Mouse (Mus musculus) midbrain, postnatal 0 days (tissue): ENCODE measurements around the gene Adra2c. TPM values are rescaled to one million over a fixed set of nuclear protein-coding genes. Genes with fewer than 3 reads are reported as not detected.

Source experiments
- ATAC-seq: fragments of 200-750 bp; cut with Nextera tagmentation; 2 replicates; pipeline ENCODE4 v1.8.0; 2017; ENCODE audit warnings: moderate number of reproducible peaks, mild to moderate bottlenecking, moderate TSS enrichment, moderate library complexity; ENCODE audit not compliant: low FRiP score
- DNase-seq: peaks from one replicate; pipeline ENCODE4 v3.0.0-alpha.2; 2015; ENCODE audit warnings: low spot score
- H3K27ac ChIP-seq: fragments of 300-500 bp; sonication (generic); 2 replicates; pipeline ENCODE4 v1.5.1; 2014; ENCODE audit warnings: low read depth, mild to moderate bottlenecking, low read length, mixed read lengths
- H3K27me3 ChIP-seq: fragments of 300-500 bp; sonication (generic); 2 replicates; pipeline ENCODE4 v1.6.1; 2014; ENCODE audit warnings: low read length, control low read depth, mixed read lengths; ENCODE audit not compliant: insufficient read depth
- H3K36me3 ChIP-seq: fragments of 300-500 bp; sonication (generic); 2 replicates; pipeline ENCODE4 v1.6.1; 2014; ENCODE audit warnings: low read length, control low read depth, mixed read lengths; ENCODE audit not compliant: insufficient read depth
- H3K4me1 ChIP-seq: fragments of 300-500 bp; sonication (generic); 2 replicates; pipeline ENCODE4 v1.6.1; 2014; ENCODE audit warnings: mild to moderate bottlenecking, control low read depth, antibody characterized with exemption, low read length, mixed read lengths; ENCODE audit not compliant: insufficient read depth
- H3K4me2 ChIP-seq: fragments of 300-500 bp; sonication (generic); 2 replicates; pipeline ENCODE4 v1.6.1; 2014; ENCODE audit warnings: low read depth, mild to moderate bottlenecking, low read length, mixed read lengths; ENCODE audit not compliant: poor library complexity, severe bottlenecking
- H3K4me3 ChIP-seq: fragments of 300-500 bp; sonication (generic); 2 replicates; pipeline ENCODE4 v1.5.1; 2014; ENCODE audit warnings: low read depth, mild to moderate bottlenecking, low read length, moderate library complexity
- H3K9ac ChIP-seq: fragments of 300-500 bp; sonication (generic); replicated peaks from 2 replicates; pipeline ENCODE4 v1.6.1; 2014; ENCODE audit warnings: mild to moderate bottlenecking, low read length, moderate library complexity, mixed read lengths; ENCODE audit not compliant: poor library complexity, severe bottlenecking
- H3K9me3 ChIP-seq: fragments of 300-500 bp; sonication (generic); 2 replicates; pipeline ENCODE4 v1.6.1; 2016; ENCODE audit warnings: low read length, control low read depth
- CTCF ChIP-seq: IDR thresholded peaks from 2 replicates; pipeline ENCODE4 v1.5.1; 2016; ENCODE audit warnings: antibody characterized with exemption, mild to moderate bottlenecking
- WGBS: fragments of 180-500 bp; shearing (Covaris S2); extraction: QIAGEN DNeasy Blood & Tissue Kit; methylation state at CpG from one replicate; pipeline ENCODE4 v1.1.7; 2014; 5-methylcytosine and 5-hydroxymethylcytosine counted together
- polyA plus RNA-seq: library from polyadenylated mRNA; unstranded; fragments of >200 nt; fragmentation: Nextera tagmentation; extraction: Ambion mirVana; gene quantifications from 2 replicates; pipeline ENCODE4 v1.2.1, GENCODE M21; 2015
- total RNA-seq: library from RNA; depleted of rRNA; stranded (reverse); fragments of >200 nt; gene quantifications from 2 replicates; pipeline ENCODE4 v1.2.3, GENCODE M21; 2014

The Adra2c gene
- total and polyA plus RNA-seq, 2 experiments from 2014 or later: 0.96 to 10.5 TPM

GRCm38 (mm10) chr5:35278741-35279695, 899 bp downstream of the Adra2c start:
- Histone ChIP-seq H3K4me2 (peak overlapping the region; percentile 96), H3K4me1 (no peaks in the 10 kb centered on the region), H3K9ac (peak overlapping the region; percentile 42), H3K9me3 (no peaks in the 10 kb centered on the region), H3K27ac (no peak overlapping the region), H3K27me3 (peaks cover 67% of the 10 kb centered on the region), H3K36me3 (no peaks in the 10 kb centered on the region), H3K4me3 (peak overlapping the region; percentile 61)
- peak; percentile 23; the same call in 1 of the 2 replicates for TF ChIP-seq CTCF
- ATAC-seq (peak; percentile 39; the same call in 1 of the 2 replicates), DNase-seq (peak; percentile 64)
- under 1% methylated on average over 74 of the region's 118 CpGs for WGBS

GRCm38 (mm10) chr5:35279696-35280001, 1.5 kb downstream of the Adra2c start:
- Histone ChIP-seq H3K4me3 (peak overlapping the region; percentile 61), H3K27ac (no peak overlapping the region), H3K4me1 (no peaks in the 10 kb centered on the region), H3K27me3 (peaks cover 69% of the 10 kb centered on the region), H3K36me3 (no peaks in the 10 kb centered on the region), H3K9me3 (no peaks in the 10 kb centered on the region), H3K4me2 (peak overlapping the region; percentile 96), H3K9ac (peak overlapping the region; percentile 42)
- ATAC-seq (0 out of 2 replicates have a peak, but pooled peaks have one; percentile 6), DNase-seq (no peak)
- TF ChIP-seq CTCF: no peak
- WGBS: under 1% methylated on average over 24 of the region's 49 CpGs

- H3K9me3 ChIP-seq: no peaks in the 10 kb centered on the region
- TF ChIP-seq CTCF: peak; percentile 40
- no peaks in the 10 kb centered on the region for H3K4me1 ChIP-seq
- ATAC-seq (peak; percentile 48), DNase-seq (peak; percentile 53)
- peak overlapping the region; percentile 42; the same call in 1 of the 2 replicates for H3K9ac ChIP-seq
- H3K4me2 ChIP-seq: peak overlapping the region; percentile 96
- H3K4me3 ChIP-seq: peak overlapping the region; percentile 61
- H3K27me3 ChIP-seq: peaks cover 69% of the 10 kb centered on the region
- no peak overlapping the region for H3K27ac ChIP-seq
- whole genome bisulfite sequencing: 4% methylated on average over 73 of the region's 75 CpGs
- no peaks in the 10 kb centered on the region for H3K36me3 ChIP-seq
These were observed 2.1 kb downstream of the Adra2c start for GRCm38 (mm10) chr5:35280002-35280782.

- no peaks in the 10 kb centered on the region for H3K36me3 ChIP-seq
- no peaks in the 10 kb centered on the region for H3K9me3 ChIP-seq
- no peak overlapping the region for H3K9ac ChIP-seq
- DNase-seq: no peak
- peak; percentile 32 for TF ChIP-seq CTCF
- no peaks in the 10 kb centered on the region for H3K4me1 ChIP-seq
- H3K27ac ChIP-seq: no peak overlapping the region
- peak overlapping the region; percentile 61 for H3K4me3 ChIP-seq
- 4% methylated on average over 25 of the region's 40 CpGs for WGBS
- peak overlapping the region; percentile 96 for H3K4me2 ChIP-seq
- H3K27me3 ChIP-seq: peaks cover 69% of the 10 kb centered on the region
- 0 out of 2 replicates have a peak, but pooled peaks have one; percentile 3 for ATAC-seq
These were observed 2.7 kb downstream of the Adra2c start for GRCm38 (mm10) chr5:35280783-35281165.

- no peaks in the 10 kb centered on the region for H3K4me1 ChIP-seq
- DNase-seq (no peak), ATAC-seq (no peak)
- no peak overlapping the region for H3K4me2 ChIP-seq
- H3K27ac ChIP-seq: no peak overlapping the region
- 29% methylated on average over 3 of the region's 3 CpGs for whole genome bisulfite sequencing
- no peaks in the 10 kb centered on the region for H3K36me3 ChIP-seq
- no peak overlapping the region for H3K4me3 ChIP-seq
- TF ChIP-seq CTCF: no peak
- H3K9me3 ChIP-seq: no peaks in the 10 kb centered on the region
- no peak overlapping the region for H3K9ac ChIP-seq
- H3K27me3 ChIP-seq: peaks cover 30% of the 10 kb centered on the region
These were observed 7.2 kb downstream of the Adra2c start for GRCm38 (mm10) chr5:35285281-35285680.
